Mouse (Mus musculus) cerebellum, postnatal 10 days (tissue): ENCODE results near the gene Stk16.
"Not testable (repeated sequence)": the region's sequence is repeated elsewhere in the genome, so short reads cannot be mapped to it uniquely, and the experiment has no call there.

Source experiments
- DNase-seq, 2 experiments: peaks; one replicate each; pipeline ENCODE4 v3.0.0; 2021; ENCODE audit warnings: mixed read lengths in 2 of 2

Stk16 gene

DNA sequence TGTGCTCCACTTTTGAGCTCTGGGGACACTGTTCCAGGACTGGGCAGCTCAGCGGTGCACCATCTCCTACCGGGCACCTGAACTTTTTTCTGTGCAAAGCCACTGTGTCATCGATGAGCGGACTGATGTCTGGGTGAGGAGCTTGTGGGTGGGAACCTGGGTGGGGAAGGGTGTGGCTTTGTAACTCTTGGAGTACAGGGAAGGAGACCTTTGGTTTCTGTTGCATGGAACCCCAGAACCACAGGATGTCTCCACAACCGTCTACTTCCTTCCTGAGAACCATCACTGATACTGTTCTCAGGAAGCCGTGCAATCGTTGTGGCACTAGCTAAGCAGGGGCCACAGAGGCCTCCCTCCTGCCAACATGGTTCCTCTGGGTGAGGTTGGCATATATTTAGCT is 2.5 kb downstream of the Stk16 start:
- no peak for DNase-seq

GRCm38 (mm10) chr1:75214442-75214841 is 3.8 kb downstream of the Stk16 start:
- peak in 1 of 2 experiments; percentile 8 for DNase-seq

DNA sequence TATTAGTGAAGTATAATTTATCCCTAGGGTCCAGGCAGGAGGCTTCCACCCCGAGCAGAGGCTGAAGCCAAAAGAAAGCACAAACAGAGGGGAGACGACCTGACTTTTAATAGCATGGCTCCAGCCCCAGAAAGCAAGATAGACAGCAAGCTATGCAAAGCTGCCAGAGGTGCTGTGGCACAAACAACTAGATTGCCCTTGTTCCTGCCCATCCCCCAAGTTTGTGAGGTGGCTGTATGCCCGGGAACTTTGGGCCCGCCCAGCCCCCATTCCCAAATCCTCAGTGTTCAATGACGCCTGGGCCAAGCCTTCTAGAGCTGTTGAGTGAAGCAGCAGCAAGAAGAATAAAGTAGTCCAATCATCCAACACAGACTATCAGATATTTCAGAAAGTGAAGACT is 4.2 kb downstream of the Stk16 start:
- DNase-seq, result peak; percentile 55 to 62

DNA sequence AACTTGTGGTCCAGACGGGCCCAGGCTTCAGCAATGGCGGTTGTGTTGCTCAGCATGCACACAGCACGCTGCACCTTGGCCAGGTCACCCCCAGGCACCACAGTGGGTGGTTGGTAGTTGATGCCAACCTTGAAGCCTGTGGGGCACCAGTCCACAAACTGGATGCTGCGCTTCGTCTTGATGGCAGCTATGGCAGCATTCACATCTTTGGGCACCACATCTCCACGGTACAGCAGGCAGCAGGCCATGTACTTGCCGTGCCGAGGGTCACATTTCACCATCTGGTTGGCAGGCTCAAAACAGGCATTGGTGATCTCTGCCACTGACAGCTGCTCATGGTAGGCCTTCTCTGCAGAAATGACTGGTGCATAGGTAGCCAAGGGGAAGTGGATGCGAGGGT is 5.1 kb downstream of the Stk16 start:
- DNase-seq, result peak; percentile 35 to 42

DNA sequence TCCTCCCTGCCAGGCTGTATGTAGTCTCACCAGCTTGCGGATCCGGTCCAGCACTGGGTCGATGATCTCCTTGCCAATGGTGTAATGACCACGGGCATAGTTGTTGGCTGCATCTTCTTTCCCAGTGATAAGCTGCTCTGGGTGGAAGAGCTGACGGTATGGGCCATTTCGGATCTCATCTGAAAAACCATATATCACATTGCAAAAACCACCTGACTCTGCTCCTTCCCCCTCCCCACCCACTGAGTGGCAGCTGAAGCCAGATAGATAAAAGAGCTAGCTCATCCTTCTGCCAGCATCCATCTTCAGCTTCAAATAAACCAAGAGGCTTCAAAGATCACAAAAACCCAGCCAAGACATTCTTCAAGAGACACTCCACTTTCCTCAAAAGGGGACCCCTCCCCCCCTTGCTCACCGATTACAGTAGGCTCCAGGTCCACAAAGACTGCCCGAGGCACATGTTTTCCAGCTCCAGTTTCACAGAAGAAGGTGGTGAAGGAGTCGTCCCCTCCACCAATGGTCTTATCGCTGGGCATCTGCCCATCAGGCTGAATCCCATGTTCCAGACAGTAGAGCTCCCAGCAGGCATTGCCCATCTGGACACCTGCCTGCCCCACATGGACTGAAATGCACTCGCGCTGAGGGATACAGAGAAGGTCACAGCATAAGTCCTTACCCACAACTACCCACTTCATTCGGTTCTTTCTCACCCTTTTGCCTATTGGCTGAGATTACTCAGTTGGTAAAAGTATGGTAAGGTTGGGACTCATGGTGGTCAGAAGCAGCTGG is 6.4 kb downstream of the Stk16 start:
- DNase-seq, result peak; percentile 49 to 56

GRCm38 (mm10) chr1:75217893-75218226 is 7.2 kb downstream of the Stk16 start:
- no peak for DNase-seq

DNA sequence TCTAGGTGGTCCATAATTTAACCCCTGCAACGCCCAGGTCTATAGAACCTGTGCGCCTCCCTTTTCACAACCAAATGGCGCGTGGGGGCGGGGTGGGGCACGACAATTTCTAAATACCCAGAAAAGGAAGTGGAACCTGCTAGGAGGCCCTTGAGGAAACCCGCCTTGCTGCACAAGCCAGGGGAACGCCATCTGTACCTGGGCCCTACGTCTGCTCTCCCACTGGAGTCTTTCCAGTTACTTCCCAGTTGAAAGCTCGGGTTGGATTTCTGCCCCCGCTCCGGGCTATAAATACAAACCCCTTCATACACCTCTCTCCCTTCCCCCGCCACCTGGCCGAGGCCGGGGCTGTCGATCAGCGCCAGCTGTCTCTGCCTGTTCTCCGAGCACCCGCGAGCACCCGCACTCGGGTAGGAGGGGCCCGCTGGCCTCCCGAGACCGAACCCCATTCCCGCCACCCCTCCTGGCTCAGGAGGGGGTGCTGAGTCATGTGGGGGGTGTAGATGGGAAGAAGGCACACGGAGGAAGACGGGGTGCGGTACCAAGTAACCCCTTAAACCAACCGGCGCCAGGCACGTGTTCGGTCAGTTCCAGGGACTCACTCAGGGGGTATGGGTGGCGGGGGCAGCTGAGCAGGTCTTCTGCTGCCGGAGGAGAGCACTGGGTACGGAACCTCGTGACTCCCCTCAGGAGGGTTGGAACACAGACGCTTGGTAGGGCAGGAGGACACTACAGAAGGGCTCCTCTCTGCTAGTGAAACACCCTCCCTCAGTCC is 7.8 kb downstream of the Stk16 start:
- DNase-seq, result peak; percentile 90

GRCm38 (mm10) chr1:75219078-75219477 is 8.4 kb downstream of the Stk16 start:
- peak; percentile 95 for DNase-seq

GRCm38 (mm10) chr1:75219531-75219930 is 8.9 kb downstream of the Stk16 start, which contains the start of gene Tuba4a:
TSS of gene Tuba4a (minus strand) at chr1:75219865.
- DNase-seq, result peak; percentile 75 to 78

- DNase-seq, result no peak
These were observed 10.9 kb downstream of the Stk16 start for GRCm38 (mm10) chr1:75221538-75221937.

GRCm38 (mm10) chr1:75222926-75223325 is 12.3 kb downstream of the Stk16 start:
- no peak for DNase-seq

GRCm38 (mm10) chr1:75223532-75223931 is 12.9 kb downstream of the Stk16 start:
- DNase-seq, result no peak

- DNase-seq, result no peak
These were observed 14.8 kb downstream of the Stk16 start for GRCm38 (mm10) chr1:75225473-75225872.

GRCm38 (mm10) chr1:75226138-75226537 is 15.5 kb downstream of the Stk16 start:
- DNase-seq, result no peak

DNA sequence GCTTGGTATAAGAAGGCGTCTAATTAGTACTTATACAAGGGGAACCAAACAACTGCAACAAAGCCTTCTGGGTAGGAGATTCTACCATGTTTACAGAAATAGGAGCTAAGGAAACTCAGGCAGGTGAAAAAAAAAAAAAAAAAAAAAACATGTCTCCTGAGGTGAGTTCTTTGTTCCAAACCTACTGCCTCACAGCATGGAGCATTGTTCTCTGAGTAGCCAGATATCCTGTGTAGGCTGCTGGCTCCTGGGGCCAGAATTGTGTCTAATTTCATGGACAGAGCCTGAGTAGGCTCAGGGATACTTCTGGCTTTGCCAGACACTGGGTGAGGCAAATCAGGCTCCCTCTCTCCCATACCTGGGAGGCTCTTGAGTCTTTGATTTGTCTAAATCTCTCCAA is 17.0 kb downstream of the Stk16 start:
- no peak for DNase-seq

- DNase-seq, result no peak
These were observed 18.5 kb downstream of the Stk16 start for GRCm38 (mm10) chr1:75229158-75229557.

DNA sequence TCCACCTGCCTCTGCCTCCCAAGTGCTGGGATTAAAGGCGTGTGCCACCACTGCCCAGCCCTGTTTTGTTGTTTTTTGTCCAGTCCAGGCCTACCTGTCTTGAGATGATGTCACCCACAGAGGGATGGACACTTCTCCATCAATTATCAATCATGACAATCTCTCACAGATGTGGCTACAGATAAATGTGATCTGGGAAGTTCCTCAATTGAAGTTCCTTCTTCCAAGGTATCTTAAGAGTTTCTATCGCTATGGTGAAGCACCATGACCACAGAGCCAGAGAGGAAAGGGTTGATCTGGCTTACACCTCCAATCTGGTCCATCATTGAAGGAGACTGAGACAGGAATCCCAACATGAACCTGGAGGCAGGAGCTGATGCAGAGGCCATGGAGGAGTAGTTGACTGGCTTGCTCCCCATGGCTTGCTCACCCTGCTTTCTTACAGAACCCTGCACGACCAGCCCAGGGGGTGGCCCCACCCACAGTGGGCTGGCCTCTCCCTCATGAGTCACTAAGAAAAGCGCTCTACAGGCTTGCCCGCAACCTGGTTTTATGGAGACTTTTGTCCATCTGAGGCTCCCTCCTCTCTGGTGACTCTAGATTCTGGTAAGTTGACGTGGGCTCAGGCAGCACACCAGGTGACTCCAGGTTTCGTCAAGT is 19.8 kb downstream of the Stk16 start:
- DNase-seq, result no peak

DNA sequence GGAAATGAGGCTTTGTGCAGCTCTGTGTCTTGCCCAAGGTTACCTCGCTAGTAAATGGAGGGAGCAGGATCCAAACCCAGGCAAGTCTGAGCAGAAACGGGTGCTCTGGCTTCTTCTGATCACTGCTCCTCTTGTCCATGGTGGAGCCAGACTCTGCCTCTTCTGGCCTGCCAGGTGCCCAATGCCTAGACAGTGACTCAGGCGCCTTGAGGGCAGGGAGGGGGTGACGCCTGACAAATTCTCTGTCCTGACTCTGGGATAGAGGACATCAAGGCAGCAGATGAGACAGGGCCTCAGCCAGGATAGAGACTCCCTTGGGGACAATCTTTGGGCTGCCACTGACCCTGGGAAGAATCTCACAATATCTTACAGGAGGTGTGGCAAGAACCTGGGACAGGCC is 20.6 kb downstream of the Stk16 start:
- no peak for DNase-seq

DNA sequence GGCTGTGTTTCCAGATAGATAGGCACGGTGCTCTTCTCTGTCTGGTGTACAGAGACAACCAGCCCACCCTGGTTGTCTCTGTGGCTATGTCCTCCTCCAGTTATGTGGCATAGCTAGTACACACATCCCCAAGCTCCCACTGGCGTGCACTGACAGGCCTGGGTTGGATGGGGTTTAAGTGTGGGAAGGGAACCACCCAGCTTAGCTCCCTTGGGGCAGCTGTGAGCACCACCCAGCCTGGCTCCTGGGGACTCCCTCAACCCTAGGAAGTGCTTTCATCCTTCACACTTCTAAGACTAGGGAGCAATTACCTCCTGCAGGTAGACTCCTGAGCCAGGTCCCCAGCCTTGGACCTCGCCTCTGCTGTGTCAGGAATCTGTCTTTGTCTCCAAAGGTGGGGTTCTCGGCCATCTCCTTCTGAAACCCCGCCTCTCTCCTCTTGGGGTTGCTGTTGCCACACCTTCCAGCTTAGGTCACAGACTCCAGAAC is 21.1 kb downstream of the Stk16 start, which contains the start of gene A630095N17Rik:
Gene A630095N17Rik, minus strand, starts transcription at position 439 of the 489 bp plus-strand sequence.
- DNase-seq, result no peak

- not testable (repeated sequence) for DNase-seq
These were observed 21.9 kb downstream of the Stk16 start for GRCm38 (mm10) chr1:75232489-75232888.

DNA sequence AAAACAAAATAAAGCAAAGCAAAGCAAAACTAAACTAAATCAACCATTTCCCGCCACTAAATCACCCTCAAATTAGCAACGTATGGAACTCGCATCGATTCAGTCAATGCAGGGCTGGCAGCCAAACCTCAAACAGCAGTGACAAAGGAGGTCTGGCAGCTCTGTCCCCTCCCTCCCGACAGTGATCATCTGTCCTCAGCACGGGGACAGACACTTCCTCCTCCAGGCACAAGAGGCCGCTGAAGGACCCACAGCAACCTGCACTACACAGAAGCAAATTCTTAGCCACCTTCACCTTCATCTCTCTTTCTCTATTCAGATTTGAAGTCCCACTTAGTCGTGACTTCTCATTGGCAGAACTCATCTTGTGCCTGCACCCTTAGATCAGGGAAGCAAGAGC is 24.0 kb downstream of the Stk16 start:
- DNase-seq, result peak; percentile 88 to 91

DNA sequence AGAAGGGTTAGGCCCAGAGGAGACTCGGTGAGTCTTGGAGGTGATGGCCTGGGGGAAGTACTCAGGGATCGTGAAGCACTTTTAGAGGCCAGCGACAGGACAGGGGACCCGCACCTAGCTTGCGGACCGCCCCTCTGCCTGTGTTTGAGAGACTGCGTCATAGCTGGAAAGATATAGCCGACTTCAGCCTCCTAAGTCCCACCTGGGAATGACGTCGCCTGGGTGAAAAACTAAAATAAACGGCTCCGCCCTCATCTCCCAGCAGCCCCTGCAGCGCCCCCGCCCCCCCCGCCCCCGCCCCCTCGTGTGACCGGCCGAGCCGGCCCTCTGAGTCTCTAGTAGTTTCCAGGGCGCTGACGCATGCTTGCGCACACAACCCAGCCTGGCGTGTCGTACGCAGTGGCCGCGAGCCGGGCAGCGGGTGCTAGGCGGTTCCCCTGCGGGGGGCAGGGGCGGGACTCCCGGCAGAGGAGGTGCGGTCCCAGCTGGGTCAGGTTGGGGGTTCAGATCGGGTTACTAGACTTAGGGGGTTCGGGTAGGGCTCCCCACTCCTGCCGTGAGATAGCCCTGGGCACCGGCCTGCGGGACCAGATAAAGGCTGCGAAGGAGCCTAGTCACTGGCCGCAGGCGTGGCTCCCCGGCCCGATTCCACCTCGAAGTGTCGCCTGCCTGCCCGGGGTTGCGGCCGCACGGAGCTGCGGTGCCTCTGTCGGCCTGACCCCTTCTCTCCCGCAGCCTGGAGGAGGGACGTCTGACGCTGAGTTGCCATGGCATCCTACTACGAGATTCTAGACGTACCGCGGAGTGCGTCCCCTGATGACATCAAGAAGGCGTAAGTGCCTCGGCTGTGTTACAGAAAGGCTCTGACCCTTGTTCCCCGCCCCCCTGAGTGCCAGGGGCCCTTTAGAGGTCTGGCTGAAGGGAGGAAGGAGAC is 25.7 kb downstream of the Stk16 start, which contains the start of gene Dnajb2:
Gene Dnajb2, plus strand, starts transcription at position 290 of the 934 bp plus-strand sequence.
- peak; percentile 89 to 91 for DNase-seq
